Mouse (Mus musculus) heart, postnatal 0 days (tissue): Measurements from ENCODE around the gene Sec22b.

Experiments used
- CTCF ChIP-seq: IDR thresholded peaks from 2 replicates; pipeline ENCODE4 v1.5.1; 2016; ENCODE audit warnings: antibody characterized with exemption, control low read depth, low read depth
- EP300 ChIP-seq: IDR thresholded peaks from 2 replicates; pipeline ENCODE4 v1.6.1; 2016; ENCODE audit warnings: antibody characterized with exemption, low read depth

GRCm38 (mm10) chr3:97956322-97956721 lies 55.3 kb downstream of the Sec22b start:
- TF ChIP-seq CTCF (no peak), EP300 (no peak)
